Mouse (Mus musculus): ENCODE results near the gene Pex26.

- TF ChIP-seq BHLHE40 (IDR thresholded peaks at IDR 0.05; ENCODE audit: low read depth, low read length) (no peak), CTCF (conservative IDR thresholded peaks at IDR 0.05 in 1 of 2, IDR thresholded peaks at IDR 0.05 in 1 of 2; ENCODE audit: low read depth in 2 of 2, low read length in 2 of 2) (no peak), MAFK (IDR thresholded peaks at IDR 0.05; ENCODE audit: insufficient replicate concordance, low read length) (no peak), TCF12 (IDR thresholded peaks at IDR 0.05; ENCODE audit: low read depth, low read length) (no peak)
Observed at GRCm38 (mm10) chr6:121212988-121213387, 29.5 kb downstream of the Pex26 start.
